Mouse (Mus musculus) olfactory bulb, adult 2 months (tissue): ENCODE data around the gene Vmn1r79. TPM values are rescaled to one million over a fixed set of nuclear protein-coding genes. Genes with fewer than 3 reads are reported as not detected.
"Not testable (repeated sequence)": the region's sequence is repeated elsewhere in the genome, so short reads cannot be mapped to it uniquely, and the experiment has no call there.

Experiments
- H3K27ac ChIP-seq: fragments of 200-500 bp; 2 replicates; pipeline ENCODE4 v1.5.1; 2012; ENCODE audit warnings: low read depth, low read length; ENCODE audit not compliant: insufficient read depth
- H3K4me1 ChIP-seq: fragments of 200-500 bp; 2 replicates; pipeline ENCODE4 v1.6.1; 2012; ENCODE audit warnings: low read length; ENCODE audit not compliant: control insufficient read depth, insufficient read depth
- H3K4me3 ChIP-seq: fragments of 200-500 bp; 2 replicates; pipeline ENCODE4 v1.5.1; 2012; ENCODE audit warnings: mild to moderate bottlenecking, low read depth, low read length, moderate library complexity; ENCODE audit not compliant: insufficient read depth
- CTCF ChIP-seq: fragments of 200-500 bp; IDR thresholded peaks from 2 replicates; pipeline ENCODE4 v1.5.1; 2012; ENCODE audit warnings: low read depth, mild to moderate bottlenecking, low read length, moderate library complexity; ENCODE audit not compliant: insufficient read depth
- POLR2A ChIP-seq: fragments of 200-500 bp; IDR thresholded peaks from 2 replicates; pipeline ENCODE4 v1.6.1; 2012; ENCODE audit warnings: mild to moderate bottlenecking, low read depth, low read length, moderate library complexity; ENCODE audit not compliant: insufficient read depth
- WGBS: fragments of 180-500 bp; shearing (Covaris S2); methylation state at CpG from one replicate; pipeline ENCODE4 v1.1.7; 2018; 5-methylcytosine and 5-hydroxymethylcytosine counted together
- polyA plus RNA-seq: library from polyadenylated mRNA; stranded (reverse); fragments of >200 nt; gene quantifications from 2 replicates; pipeline ENCODE4 v1.2.4, GENCODE M21; 2012; ENCODE audit warnings: low replicate concordance; ENCODE audit not compliant: missing spikeins, insufficient read depth, insufficient read length

Gene Vmn1r79
- polyA plus RNA-seq, result not detected in 2 replicates

DNA sequence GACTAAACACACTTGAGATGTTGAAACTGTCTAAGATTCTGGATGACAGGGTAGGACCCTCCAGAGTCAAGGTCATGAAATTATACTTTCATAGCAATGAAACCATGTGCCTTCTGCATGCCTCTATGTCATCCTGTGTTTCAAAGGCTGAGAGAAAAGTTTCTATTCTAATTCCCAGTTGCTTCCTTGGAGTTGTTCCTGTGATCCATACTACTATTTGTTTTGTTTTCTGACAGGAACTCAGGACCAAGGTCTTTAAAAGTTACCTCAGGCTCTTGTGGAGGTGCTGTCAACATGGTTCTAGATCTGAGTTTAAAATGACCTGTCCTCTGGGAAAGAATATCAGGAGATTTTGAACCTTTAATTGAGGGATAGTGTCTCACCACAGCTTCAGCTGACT, at the start of gene Vmn1r79:
TSS of gene Vmn1r79 (plus strand) at position 301 of the 400 bp plus-strand sequence.
- not testable (repeated sequence) for H3K4me3 ChIP-seq, H3K4me1 ChIP-seq, H3K27ac ChIP-seq

- Histone ChIP-seq H3K4me3 (no peak within 1 kb of the TSS), H3K4me1 (no peaks in the 10 kb centered on the region), H3K27ac (no peak within 1 kb of the TSS)
- TF ChIP-seq CTCF (no peak), POLR2A (no peak)
- WGBS, result 54% methylated on average over 2 of the region's 2 CpGs
Observed at GRCm38 (mm10) chr7:12149957-12150356, 21.1 kb upstream of the Vmn1r79 start, which contains the start of gene Vmn1r78. Gene Vmn1r78, plus strand, starts transcription at chr7:12150257.

- H3K4me3 ChIP-seq, H3K4me1 ChIP-seq, H3K27ac ChIP-seq: not testable (repeated sequence)
- 47% methylated on average over 1 of the region's 1 CpGs for WGBS
Observed at GRCm38 (mm10) chr7:12156463-12156862, 14.6 kb upstream of the Vmn1r79 start.

GRCm38 (mm10) chr7:12172926-12173325, 1.8 kb downstream of the Vmn1r79 start:
- not testable (repeated sequence) for H3K27ac ChIP-seq, H3K4me3 ChIP-seq, H3K4me1 ChIP-seq
- WGBS, result 62% methylated on average over 2 of the region's 2 CpGs

DNA sequence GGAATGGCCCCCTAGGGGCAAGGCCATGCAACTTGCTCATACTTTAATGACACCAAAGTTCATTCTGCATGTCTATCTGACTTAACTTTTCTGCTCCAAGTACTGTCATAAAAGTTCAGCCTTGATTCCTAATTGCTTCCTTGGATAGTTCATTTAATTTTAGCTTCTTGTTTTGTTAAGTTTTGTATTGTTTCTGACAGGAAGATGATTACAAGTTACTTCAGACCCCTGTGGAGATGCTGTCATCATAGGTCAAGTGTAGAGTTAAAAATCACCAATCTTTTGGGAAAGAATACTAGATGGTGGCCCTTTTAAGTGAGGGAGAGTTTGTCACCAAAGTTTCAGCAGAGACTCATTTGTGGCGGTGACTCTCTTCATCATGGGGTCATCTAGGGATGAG, 17.9 kb downstream of the Vmn1r79 start, which contains the start of gene Vmn1r80:
TSS of gene Vmn1r80 (plus strand) at position 301 of the 400 bp plus-strand sequence.
- Histone ChIP-seq H3K4me1 (no peaks in the 10 kb centered on the region), H3K27ac (no peak within 1 kb of the TSS), H3K4me3 (no peak within 1 kb of the TSS)
- TF ChIP-seq CTCF (no peak), POLR2A (no peak)
- WGBS, result 97% methylated on average over 1 of the region's 1 CpGs

- no peak for TF ChIP-seq CTCF
- TF ChIP-seq POLR2A, result no peak
- Histone ChIP-seq H3K4me3 (no peak overlapping the region), H3K4me1 (no peaks in the 10 kb centered on the region), H3K27ac (no peak overlapping the region)
- 60% methylated on average over 2 of the region's 2 CpGs for WGBS
Observed at GRCm38 (mm10) chr7:12204141-12204540, 33.1 kb downstream of the Vmn1r79 start.

Other genes starting within 250 kb of the Vmn1r79 start
- gene Vmn1r76, start 233.1 kb upstream of the Vmn1r79 start, polyA plus RNA-seq, result not detected in 2 replicates
- gene Vmn1r77, start 134.5 kb upstream of the Vmn1r79 start, polyA plus RNA-seq, result not detected in 2 replicates
- gene Vmn1r78, start 21.0 kb upstream of the Vmn1r79 start, polyA plus RNA-seq, result not detected in 2 replicates
- gene Vmn1r80, start 18.0 kb downstream of the Vmn1r79 start, polyA plus RNA-seq, result not detected in 2 replicates
- gene Vmn1r81, start 97.0 kb downstream of the Vmn1r79 start, polyA plus RNA-seq, result not detected in 2 replicates
- not detected in 2 replicates for gene Vmn1r82, start 129.2 kb downstream of the Vmn1r79 start, polyA plus RNA-seq
- gene Vmn1r83, start 158.2 kb downstream of the Vmn1r79 start, polyA plus RNA-seq, result not detected in 2 replicates
- gene Vmn1r84, start 198.0 kb downstream of the Vmn1r79 start, polyA plus RNA-seq, result not detected in 2 replicates